Mouse (Mus musculus): ENCODE measurements around the gene Camta1. TPM values are rescaled to one million over a fixed set of nuclear protein-coding genes. Genes with fewer than 3 reads are reported as not detected.
A peak's percentile ranks its signal among the peaks of the same experiment; 100 is the strongest.

Gene Camta1
- polyA plus RNA-seq, 1 experiment from 2014 or later, result 159 TPM

- Histone ChIP-seq H3K4me3 (peak overlapping the region; percentile 97), H3K9me3 (replicated peaks) (no peaks in the 10 kb centered on the region), H3K27ac (ENCODE audit: poor library complexity, severe bottlenecking) (peak overlapping the region; percentile 83), H3K9ac (peak overlapping the region; percentile 92), H3K27me3 (replicated peaks) (0 out of 2 replicates have a peak, but pooled peaks cover 2% of the 10 kb centered on the region), H3K36me3 (peaks cover 6% of the 10 kb centered on the region; the same call in 1 of the 2 replicates), H3K4me2 (peak overlapping the region; percentile 92), H3K4me1 (replicated peaks) (peaks cover 35% of the 10 kb centered on the region)
- ATAC-seq (ENCODE audit: insufficient number of reproducible peaks, low FRiP score), result no peak
- 3% methylated on average over 42 of the region's 63 CpGs for WGBS
These were observed 990 bp downstream of the Camta1 start for GRCm38 (mm10) chr4:151860441-151861331.

GRCm38 (mm10) chr4:151859275-151859674 lies 2.4 kb downstream of the Camta1 start:
- H3K4me3 ChIP-seq, result peak overlapping the region; percentile 9; the same call in 1 of the 2 replicates
- peak overlapping the region; percentile 19; the same call in 1 of the 2 replicates for H3K27ac ChIP-seq (ENCODE audit: poor library complexity, severe bottlenecking)
- 48% methylated on average over 7 of the region's 7 CpGs for WGBS
- peaks cover 10% of the 10 kb centered on the region for H3K36me3 ChIP-seq
- H3K4me2 ChIP-seq, result peak overlapping the region; percentile 38
- no peak for ATAC-seq (ENCODE audit: insufficient number of reproducible peaks, low FRiP score)
- no peaks in the 10 kb centered on the region for H3K27me3 ChIP-seq (replicated peaks)
- H3K9ac ChIP-seq, result no peak overlapping the region
- H3K4me1 ChIP-seq (replicated peaks), result peaks cover 40% of the 10 kb centered on the region
- H3K9me3 ChIP-seq (replicated peaks), result no peaks in the 10 kb centered on the region

GRCm38 (mm10) chr4:151853949-151854348 lies 7.7 kb downstream of the Camta1 start:
- WGBS, result 54% methylated on average over 3 of the region's 3 CpGs

GRCm38 (mm10) chr4:151851179-151851578 lies 10.5 kb downstream of the Camta1 start:
- Histone ChIP-seq H3K9ac (no peak overlapping the region), H3K36me3 (peaks cover 4% of the 10 kb centered on the region), H3K4me1 (replicated peaks) (peaks cover 53% of the 10 kb centered on the region), H3K27me3 (replicated peaks) (no peaks in the 10 kb centered on the region), H3K4me2 (no peak overlapping the region), H3K9me3 (replicated peaks) (no peaks in the 10 kb centered on the region), H3K4me3 (no peak overlapping the region), H3K27ac (ENCODE audit: poor library complexity, severe bottlenecking) (peak overlapping the region; percentile 56)
- ATAC-seq (ENCODE audit: insufficient number of reproducible peaks, low FRiP score), result no peak
- WGBS, result 34% methylated on average over 2 of the region's 2 CpGs

More at GRCm38 (mm10) chr4:151853949-151854348, 7.7 kb downstream of the Camta1 start:
- peaks cover 10% of the 10 kb centered on the region for H3K36me3 ChIP-seq
- no peak overlapping the region for H3K27ac ChIP-seq (ENCODE audit: poor library complexity, severe bottlenecking)
- peaks cover 47% of the 10 kb centered on the region for H3K4me1 ChIP-seq (replicated peaks)
- H3K9ac ChIP-seq, result no peak overlapping the region
- no peak overlapping the region for H3K4me3 ChIP-seq
- no peak for ATAC-seq (ENCODE audit: insufficient number of reproducible peaks, low FRiP score)
- H3K4me2 ChIP-seq, result no peak overlapping the region
- no peaks in the 10 kb centered on the region for H3K27me3 ChIP-seq (replicated peaks)
- H3K9me3 ChIP-seq (replicated peaks), result no peaks in the 10 kb centered on the region

GRCm38 (mm10) chr4:151842591-151842990 lies 19.1 kb downstream of the Camta1 start:
- Histone ChIP-seq H3K4me1 (replicated peaks) (peaks cover 58% of the 10 kb centered on the region), H3K9ac (no peak overlapping the region), H3K36me3 (no peaks in the 10 kb centered on the region), H3K27ac (ENCODE audit: poor library complexity, severe bottlenecking) (no peak overlapping the region), H3K9me3 (replicated peaks) (no peaks in the 10 kb centered on the region), H3K4me2 (no peak overlapping the region), H3K27me3 (replicated peaks) (no peaks in the 10 kb centered on the region), H3K4me3 (no peak overlapping the region)
- ATAC-seq (ENCODE audit: insufficient number of reproducible peaks, low FRiP score), result no peak
- 68% methylated on average over 2 of the region's 2 CpGs for WGBS

GRCm38 (mm10) chr4:151838518-151838917 lies 23.2 kb downstream of the Camta1 start:
- no peak overlapping the region for H3K4me2 ChIP-seq
- 65% methylated on average over 2 of the region's 2 CpGs for WGBS
- H3K9me3 ChIP-seq (replicated peaks), result no peaks in the 10 kb centered on the region
- no peak overlapping the region for H3K27ac ChIP-seq (ENCODE audit: poor library complexity, severe bottlenecking)
- peaks cover 34% of the 10 kb centered on the region for H3K4me1 ChIP-seq (replicated peaks)
- no peak overlapping the region for H3K9ac ChIP-seq
- no peaks in the 10 kb centered on the region for H3K27me3 ChIP-seq (replicated peaks)
- ATAC-seq (ENCODE audit: insufficient number of reproducible peaks, low FRiP score), result no peak
- no peaks in the 10 kb centered on the region for H3K36me3 ChIP-seq
- H3K4me3 ChIP-seq, result no peak overlapping the region

- no peak overlapping the region for H3K4me2 ChIP-seq
- no peak overlapping the region for H3K27ac ChIP-seq (ENCODE audit: poor library complexity, severe bottlenecking)
- 85% methylated on average over 3 of the region's 3 CpGs for WGBS
- no peak for ATAC-seq (ENCODE audit: insufficient number of reproducible peaks, low FRiP score)
- H3K4me3 ChIP-seq, result no peak overlapping the region
- H3K9me3 ChIP-seq (replicated peaks), result no peaks in the 10 kb centered on the region
- H3K27me3 ChIP-seq (replicated peaks), result no peaks in the 10 kb centered on the region
- no peak overlapping the region for H3K9ac ChIP-seq
- no peaks in the 10 kb centered on the region for H3K36me3 ChIP-seq
- H3K4me1 ChIP-seq (replicated peaks), result peaks cover 16% of the 10 kb centered on the region
These were observed 25.8 kb downstream of the Camta1 start for GRCm38 (mm10) chr4:151835860-151836259.

GRCm38 (mm10) chr4:151834536-151834935 lies 27.1 kb downstream of the Camta1 start:
- Histone ChIP-seq H3K4me3 (no peak overlapping the region), H3K4me1 (replicated peaks) (peaks cover 10% of the 10 kb centered on the region; the same call in 1 of the 2 replicates), H3K27ac (ENCODE audit: poor library complexity, severe bottlenecking) (no peak overlapping the region), H3K9me3 (replicated peaks) (no peaks in the 10 kb centered on the region), H3K4me2 (no peak overlapping the region), H3K36me3 (peaks cover 2% of the 10 kb centered on the region; the same call in 1 of the 2 replicates), H3K27me3 (replicated peaks) (no peaks in the 10 kb centered on the region), H3K9ac (no peak overlapping the region)
- no peak for ATAC-seq (ENCODE audit: insufficient number of reproducible peaks, low FRiP score)
- 92% methylated on average over 10 of the region's 10 CpGs for WGBS

GRCm38 (mm10) chr4:151833940-151834449 lies 27.7 kb downstream of the Camta1 start:
- WGBS, result 83% methylated on average over 7 of the region's 7 CpGs
- Histone ChIP-seq H3K27me3 (replicated peaks) (no peaks in the 10 kb centered on the region), H3K9me3 (replicated peaks) (no peaks in the 10 kb centered on the region), H3K9ac (no peak overlapping the region), H3K27ac (ENCODE audit: poor library complexity, severe bottlenecking) (no peak overlapping the region), H3K4me2 (no peak overlapping the region), H3K4me3 (no peak overlapping the region), H3K4me1 (replicated peaks) (peaks cover 7% of the 10 kb centered on the region; the same call in 1 of the 2 replicates), H3K36me3 (peaks cover 7% of the 10 kb centered on the region; the same call in 1 of the 2 replicates)
- no peak for ATAC-seq (ENCODE audit: insufficient number of reproducible peaks, low FRiP score)

- Histone ChIP-seq H3K4me2 (no peak overlapping the region), H3K36me3 (peaks cover 17% of the 10 kb centered on the region), H3K9me3 (replicated peaks) (no peaks in the 10 kb centered on the region), H3K4me3 (no peak overlapping the region), H3K27me3 (replicated peaks) (no peaks in the 10 kb centered on the region), H3K9ac (no peak overlapping the region), H3K4me1 (replicated peaks) (peaks cover 14% of the 10 kb centered on the region), H3K27ac (ENCODE audit: poor library complexity, severe bottlenecking) (no peak overlapping the region)
- no peak for ATAC-seq (ENCODE audit: insufficient number of reproducible peaks, low FRiP score)
- WGBS, result 96% methylated on average over 3 of the region's 3 CpGs
These were observed 33.8 kb downstream of the Camta1 start for GRCm38 (mm10) chr4:151827840-151828239.

- H3K36me3 ChIP-seq, result peaks cover 17% of the 10 kb centered on the region
- H3K27me3 ChIP-seq (replicated peaks), result no peaks in the 10 kb centered on the region
- no peak overlapping the region for H3K4me3 ChIP-seq
- no peak overlapping the region for H3K4me2 ChIP-seq
- no peak for ATAC-seq (ENCODE audit: insufficient number of reproducible peaks, low FRiP score)
- peaks cover 18% of the 10 kb centered on the region for H3K4me1 ChIP-seq (replicated peaks)
- H3K9ac ChIP-seq, result no peak overlapping the region
- H3K9me3 ChIP-seq (replicated peaks), result no peaks in the 10 kb centered on the region
- no peak overlapping the region for H3K27ac ChIP-seq (ENCODE audit: poor library complexity, severe bottlenecking)
These were observed 34.3 kb downstream of the Camta1 start for GRCm38 (mm10) chr4:151827356-151827755.

Measured in heart, embryonic 12.5 days (tissue).